Mouse (Mus musculus): ENCODE results near the gene Treml4. TPM values are rescaled to one million over a fixed set of nuclear protein-coding genes. Genes with fewer than 3 reads are reported as not detected.
A peak's percentile ranks its signal among the peaks of the same experiment; 100 is the strongest.

The Treml4 gene
- polyA plus RNA-seq, 1 experiment from 2014 or later: not detected

GRCm38 (mm10) chr17:48278381-48278780, 14.3 kb downstream of the Treml4 start:
- Histone ChIP-seq H3K4me3 (no peak overlapping the region), H3K27me3 (no peaks in the 10 kb centered on the region), H3K27ac (no peak overlapping the region), H3K36me3 (no peaks in the 10 kb centered on the region), H3K4me2 (no peak overlapping the region), H3K4me1 (replicated peaks) (peaks cover 12% of the 10 kb centered on the region), H3K9me3 (no peaks in the 10 kb centered on the region), H3K9ac (no peak overlapping the region)
- ATAC-seq (ENCODE audit: low FRiP score): no peak

DNA sequence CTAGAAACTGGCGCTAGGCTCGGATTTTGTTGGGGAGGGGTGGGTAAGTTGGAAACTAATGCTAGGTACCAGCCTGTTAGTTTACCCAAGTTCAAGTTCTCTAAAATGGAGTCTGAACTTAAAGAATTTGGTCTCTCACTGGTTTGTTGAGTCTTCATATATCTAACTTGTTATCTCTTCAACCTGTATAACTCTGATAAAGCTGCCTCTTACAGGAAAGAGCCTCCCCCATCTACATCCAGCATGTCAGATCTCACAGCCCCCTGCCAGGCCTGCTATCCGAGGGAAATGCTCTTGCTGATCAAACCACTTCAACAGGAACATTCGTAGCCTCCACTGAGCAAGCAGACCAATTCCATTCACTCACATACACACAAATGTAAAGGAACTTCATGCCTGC, 14.9 kb downstream of the Treml4 start:
- Histone ChIP-seq H3K27ac (no peak overlapping the region), H3K36me3 (no peaks in the 10 kb centered on the region), H3K4me2 (no peak overlapping the region), H3K9me3 (no peaks in the 10 kb centered on the region), H3K4me3 (no peak overlapping the region), H3K4me1 (replicated peaks) (peaks cover 12% of the 10 kb centered on the region), H3K27me3 (no peaks in the 10 kb centered on the region), H3K9ac (no peak overlapping the region)
- WGBS: 81% methylated on average over 4 of the region's 4 CpGs
- no peak for ATAC-seq (ENCODE audit: low FRiP score)

DNA sequence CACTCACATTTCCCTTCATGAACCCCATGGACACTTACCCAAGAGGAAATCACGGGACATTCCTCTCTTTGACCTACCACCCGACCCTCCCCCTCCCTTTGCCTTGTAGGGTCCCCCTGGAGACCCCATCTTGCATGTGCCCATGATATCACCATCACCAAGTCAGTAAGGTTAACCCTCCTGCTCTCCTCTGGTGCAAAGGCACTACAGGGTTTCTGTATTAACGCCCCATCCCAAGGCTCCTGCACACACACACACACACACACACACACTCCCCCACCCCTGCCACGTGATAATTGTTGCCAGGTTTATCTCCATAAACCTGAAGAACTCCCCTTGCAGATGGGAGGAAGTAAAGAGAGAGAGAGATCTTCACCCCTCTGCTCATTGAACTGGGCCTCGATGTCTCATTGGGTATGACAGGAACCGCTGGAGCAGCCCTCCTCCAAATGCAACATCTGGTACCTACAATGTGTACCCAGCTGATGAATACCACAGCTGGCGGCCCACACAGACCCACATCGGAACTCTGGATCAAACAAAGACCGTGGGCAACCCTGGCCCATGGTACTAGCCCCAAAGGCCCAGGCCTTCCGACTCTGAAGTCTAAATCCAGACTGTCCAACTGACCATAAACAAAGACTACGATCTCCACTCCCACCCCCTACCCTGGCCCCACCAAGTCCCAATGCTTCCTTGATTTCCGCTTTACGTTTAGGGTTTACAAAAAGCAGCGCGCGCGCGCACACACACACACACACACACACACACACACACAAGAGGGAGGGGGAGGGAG, 17.0 kb downstream of the Treml4 start:
- Histone ChIP-seq H3K9ac (peak overlapping the region; percentile 46), H3K4me3 (peak overlapping the region; percentile 27), H3K4me1 (replicated peaks) (peaks cover 12% of the 10 kb centered on the region), H3K27me3 (no peaks in the 10 kb centered on the region), H3K4me2 (peak overlapping the region; percentile 51), H3K27ac (no peak overlapping the region), H3K9me3 (no peaks in the 10 kb centered on the region), H3K36me3 (no peaks in the 10 kb centered on the region)
- WGBS: 16% methylated on average over 18 of the region's 18 CpGs
- ATAC-seq (ENCODE audit: low FRiP score): peak; percentile 36; the same call in 1 of the 2 replicates

GRCm38 (mm10) chr17:48281739-48282085, 17.6 kb downstream of the Treml4 start:
- H3K4me3 ChIP-seq: peak overlapping the region; percentile 27
- H3K4me2 ChIP-seq: peak overlapping the region; percentile 51
- H3K9me3 ChIP-seq: no peaks in the 10 kb centered on the region
- no peaks in the 10 kb centered on the region for H3K27me3 ChIP-seq
- no peak for ATAC-seq (ENCODE audit: low FRiP score)
- peaks cover 12% of the 10 kb centered on the region for H3K4me1 ChIP-seq (replicated peaks)
- 7% methylated on average over 3 of the region's 3 CpGs for WGBS
- H3K9ac ChIP-seq: peak overlapping the region; percentile 46
- no peak overlapping the region for H3K27ac ChIP-seq
- H3K36me3 ChIP-seq: no peaks in the 10 kb centered on the region

DNA sequence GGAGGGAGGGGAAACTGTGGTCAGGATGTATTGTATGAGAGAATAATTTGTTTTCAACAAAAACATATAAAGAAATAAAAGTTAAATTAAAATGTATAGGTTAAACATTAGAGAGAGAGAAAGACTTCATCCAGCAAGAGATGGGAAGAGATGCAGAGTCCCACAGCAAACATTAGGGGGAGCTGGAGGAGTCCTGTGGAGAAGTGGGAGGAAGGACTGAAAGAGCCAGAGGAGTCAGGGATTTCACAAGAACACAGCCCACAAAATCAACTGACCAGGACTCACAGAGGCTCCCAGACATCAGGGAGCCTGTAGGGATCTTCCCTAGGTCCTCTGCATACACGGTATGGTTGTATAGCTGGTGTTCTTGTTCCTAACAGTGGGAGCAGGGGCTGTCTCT, 22.7 kb downstream of the Treml4 start:
- Histone ChIP-seq H3K27me3 (no peaks in the 10 kb centered on the region), H3K9me3 (0 out of 2 replicates have a peak, but pooled peaks cover 4% of the 10 kb centered on the region), H3K4me1 (replicated peaks) (0 out of 2 replicates have a peak, but pooled peaks cover under 1% of the 10 kb centered on the region), H3K4me3 (no peak overlapping the region), H3K9ac (no peak overlapping the region), H3K36me3 (no peaks in the 10 kb centered on the region), H3K4me2 (no peak overlapping the region), H3K27ac (no peak overlapping the region)
- 48% methylated on average over 1 of the region's 1 CpGs for WGBS
- ATAC-seq (ENCODE audit: low FRiP score): no peak

- Histone ChIP-seq H3K9ac (no peak overlapping the region), H3K27ac (no peak overlapping the region), H3K4me1 (replicated peaks) (no peaks in the 10 kb centered on the region), H3K36me3 (no peaks in the 10 kb centered on the region), H3K4me2 (no peak overlapping the region), H3K9me3 (0 out of 2 replicates have a peak, but pooled peaks cover 4% of the 10 kb centered on the region), H3K4me3 (no peak overlapping the region), H3K27me3 (no peaks in the 10 kb centered on the region)
- WGBS: 58% methylated on average over 2 of the region's 2 CpGs
- no peak for ATAC-seq (ENCODE audit: low FRiP score)
Measured at GRCm38 (mm10) chr17:48287276-48287675, 23.2 kb downstream of the Treml4 start.

DNA sequence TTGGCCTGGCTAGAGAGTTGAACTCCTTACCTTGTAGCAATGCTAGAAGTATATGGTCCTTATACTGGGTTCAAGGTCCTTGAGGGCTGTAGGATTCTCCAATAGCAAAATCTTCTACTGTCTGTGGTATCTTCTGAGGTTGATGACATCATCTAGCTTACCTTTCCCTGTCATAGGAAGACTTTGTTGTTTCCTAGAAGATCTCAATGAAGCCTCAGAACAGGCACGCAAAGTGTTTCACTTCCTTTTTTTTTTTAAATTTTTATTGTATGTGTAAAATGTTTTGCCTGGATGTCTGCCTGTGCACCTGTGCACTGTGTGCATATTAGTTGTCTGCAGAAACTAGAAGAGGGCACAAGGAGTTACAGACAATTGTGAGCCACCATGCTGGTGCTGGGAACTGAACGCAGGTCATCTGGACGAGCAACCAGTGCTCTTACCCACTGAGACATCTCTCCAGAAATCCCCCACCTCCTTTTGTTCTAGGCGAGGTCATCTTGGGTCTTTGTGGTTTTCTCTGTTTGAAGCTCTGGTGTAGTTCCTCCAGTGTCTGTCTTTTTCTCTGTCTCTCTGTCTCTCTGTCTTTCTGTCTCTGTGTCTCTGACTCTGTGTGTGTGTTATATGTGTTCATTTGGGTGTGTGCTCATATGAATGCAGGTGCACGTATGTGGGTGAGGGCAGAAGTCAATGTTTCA, 29.6 kb downstream of the Treml4 start:
- Histone ChIP-seq H3K36me3 (no peaks in the 10 kb centered on the region), H3K9ac (no peak overlapping the region), H3K27me3 (no peaks in the 10 kb centered on the region), H3K4me1 (replicated peaks) (no peaks in the 10 kb centered on the region), H3K4me3 (no peak overlapping the region), H3K9me3 (0 out of 2 replicates have a peak, but pooled peaks cover 1% of the 10 kb centered on the region), H3K4me2 (no peak overlapping the region), H3K27ac (no peak overlapping the region)
- ATAC-seq (ENCODE audit: low FRiP score): no peak
- 85% methylated on average over 5 of the region's 5 CpGs for WGBS

GRCm38 (mm10) chr17:48299203-48299602, 35.1 kb downstream of the Treml4 start, which contains the start of gene Treml2:
Gene Treml2 (plus strand): TSS chr17:48299498.
- H3K4me2 ChIP-seq: no peak within 1 kb of the TSS
- no peak within 1 kb of the TSS for H3K27ac ChIP-seq
- WGBS: 36% methylated on average over 3 of the region's 4 CpGs
- no peak within 1 kb of the TSS for H3K9ac ChIP-seq
- no peak for ATAC-seq (ENCODE audit: low FRiP score)
- H3K4me1 ChIP-seq (replicated peaks): no peaks in the 10 kb centered on the region
- H3K27me3 ChIP-seq: no peaks in the 10 kb centered on the region
- H3K4me3 ChIP-seq: no peak within 1 kb of the TSS
- H3K36me3 ChIP-seq: no peaks in the 10 kb centered on the region
- no peaks in the 10 kb centered on the region for H3K9me3 ChIP-seq

DNA sequence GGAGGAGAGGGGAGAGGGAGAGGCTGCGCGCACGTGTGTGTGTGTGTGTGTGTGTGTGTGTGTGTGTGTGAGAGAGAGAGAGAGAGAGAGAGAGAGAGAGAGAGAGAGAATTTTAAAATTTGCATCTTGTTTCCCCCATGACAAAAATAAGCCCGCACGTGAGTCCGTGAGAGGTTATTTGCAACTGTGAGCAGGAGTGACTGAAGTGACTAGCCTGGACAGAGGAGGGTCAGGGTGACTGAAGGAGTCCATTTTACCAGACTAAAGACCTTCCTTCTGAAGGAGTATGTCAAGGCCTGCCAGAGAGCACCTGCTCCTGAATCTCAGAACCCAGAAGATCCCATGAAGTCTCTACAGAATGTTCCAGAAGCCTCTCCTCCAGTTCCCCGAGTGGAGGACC, 35.7 kb downstream of the Treml4 start:
- ATAC-seq (ENCODE audit: low FRiP score): no peak
- Histone ChIP-seq H3K9me3 (no peaks in the 10 kb centered on the region), H3K27ac (no peak overlapping the region), H3K4me2 (no peak overlapping the region), H3K4me1 (replicated peaks) (no peaks in the 10 kb centered on the region), H3K4me3 (no peak overlapping the region), H3K27me3 (no peaks in the 10 kb centered on the region), H3K36me3 (no peaks in the 10 kb centered on the region), H3K9ac (no peak overlapping the region)
- WGBS: 56% methylated on average over 7 of the region's 7 CpGs

GRCm38 (mm10) chr17:48300199-48300598, 36.1 kb downstream of the Treml4 start:
- Histone ChIP-seq H3K4me3 (no peak overlapping the region), H3K36me3 (no peaks in the 10 kb centered on the region), H3K4me2 (no peak overlapping the region), H3K4me1 (replicated peaks) (no peaks in the 10 kb centered on the region), H3K27ac (no peak overlapping the region), H3K9ac (no peak overlapping the region), H3K27me3 (no peaks in the 10 kb centered on the region), H3K9me3 (no peaks in the 10 kb centered on the region)
- ATAC-seq (ENCODE audit: low FRiP score): no peak
- 69% methylated on average over 7 of the region's 7 CpGs for WGBS

DNA sequence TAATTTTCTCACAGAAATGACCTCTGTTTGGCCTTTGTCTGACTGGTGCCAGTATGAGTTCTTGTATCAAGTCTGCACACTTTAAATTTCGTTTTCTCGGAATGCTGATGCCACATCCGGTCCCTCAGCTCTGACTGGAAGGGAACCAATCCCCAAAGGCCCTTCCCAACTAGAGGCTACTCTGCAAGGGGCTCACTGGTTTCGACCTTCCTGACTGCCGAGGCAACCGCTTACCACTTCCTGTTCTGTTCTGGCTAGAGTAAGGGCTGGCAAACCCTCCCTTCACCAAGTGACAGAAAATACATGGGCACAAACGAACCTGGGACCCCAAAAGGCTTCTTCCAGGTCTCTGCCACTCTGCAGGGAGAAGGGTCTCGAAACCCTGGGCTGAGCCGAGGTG, 36.8 kb downstream of the Treml4 start:
- no peaks in the 10 kb centered on the region for H3K27me3 ChIP-seq
- H3K9ac ChIP-seq: no peak overlapping the region
- H3K36me3 ChIP-seq: no peaks in the 10 kb centered on the region
- 83% methylated on average over 9 of the region's 9 CpGs for WGBS
- no peaks in the 10 kb centered on the region for H3K4me1 ChIP-seq (replicated peaks)
- no peak overlapping the region for H3K27ac ChIP-seq
- H3K4me3 ChIP-seq: no peak overlapping the region
- H3K4me2 ChIP-seq: no peak overlapping the region
- no peak for ATAC-seq (ENCODE audit: low FRiP score)
- H3K9me3 ChIP-seq: no peaks in the 10 kb centered on the region

DNA sequence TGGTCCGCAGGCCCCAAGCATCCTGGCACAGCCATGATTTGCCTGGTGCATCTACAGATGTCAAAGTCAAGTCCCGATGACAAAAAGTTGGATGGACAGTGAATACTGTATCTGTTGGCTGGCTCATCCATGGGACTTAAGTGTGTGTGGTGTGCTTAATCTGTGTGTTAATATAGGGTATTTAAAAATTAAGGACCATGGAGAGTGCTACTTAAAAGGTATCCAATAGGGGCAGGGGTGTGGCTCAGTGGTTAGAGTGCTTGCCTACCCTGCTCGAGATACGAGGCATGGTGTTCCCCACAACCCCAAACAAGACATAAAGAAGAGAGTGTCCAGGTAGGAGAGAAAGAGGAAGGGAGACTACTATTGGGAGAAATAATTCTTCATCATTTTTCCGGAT, 37.7 kb downstream of the Treml4 start:
- Histone ChIP-seq H3K4me1 (replicated peaks) (no peaks in the 10 kb centered on the region), H3K4me2 (no peak overlapping the region), H3K9me3 (no peaks in the 10 kb centered on the region), H3K4me3 (no peak overlapping the region), H3K36me3 (no peaks in the 10 kb centered on the region), H3K27ac (no peak overlapping the region), H3K9ac (no peak overlapping the region), H3K27me3 (no peaks in the 10 kb centered on the region)
- no peak for ATAC-seq (ENCODE audit: low FRiP score)
- 85% methylated on average over 5 of the region's 5 CpGs for WGBS

DNA sequence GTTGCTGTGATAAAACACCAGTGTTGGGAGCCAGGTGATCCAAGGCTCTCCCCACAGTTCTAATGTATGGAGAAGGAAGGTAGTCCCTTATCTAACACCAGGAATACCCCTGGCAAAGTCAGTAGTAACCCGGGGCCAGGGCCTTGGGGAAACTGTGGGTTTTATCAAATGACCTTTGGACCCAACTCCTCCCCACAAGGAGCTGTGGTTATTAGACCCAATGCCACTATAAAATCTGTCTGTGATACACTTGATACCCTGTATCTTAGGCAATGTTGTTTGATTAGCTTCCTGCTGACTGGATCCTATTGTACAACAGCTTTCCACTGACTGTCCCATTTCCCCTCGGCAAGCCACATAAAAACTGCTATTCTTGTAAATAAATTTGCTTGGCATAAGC, 48.0 kb downstream of the Treml4 start:
- ATAC-seq (ENCODE audit: low FRiP score): no peak
- WGBS: 87% methylated on average over 2 of the region's 2 CpGs
- no peaks in the 10 kb centered on the region for H3K9me3 ChIP-seq
- H3K4me2 ChIP-seq: no peak overlapping the region
- H3K27ac ChIP-seq: no peak overlapping the region
- H3K9ac ChIP-seq: no peak overlapping the region
- H3K36me3 ChIP-seq: no peaks in the 10 kb centered on the region
- no peaks in the 10 kb centered on the region for H3K4me1 ChIP-seq (replicated peaks)
- H3K4me3 ChIP-seq: no peak overlapping the region
- H3K27me3 ChIP-seq: no peaks in the 10 kb centered on the region

All from hindbrain, embryonic 13.5 days (tissue).